Mouse (Mus musculus): ENCODE data around the gene Gch1. TPM values are rescaled to one million over a fixed set of nuclear protein-coding genes. Genes with fewer than 3 reads are reported as not detected.

Gch1 gene
- polyA plus RNA-seq, 1 experiment from 2014 or later = 4.5 TPM

DNA sequence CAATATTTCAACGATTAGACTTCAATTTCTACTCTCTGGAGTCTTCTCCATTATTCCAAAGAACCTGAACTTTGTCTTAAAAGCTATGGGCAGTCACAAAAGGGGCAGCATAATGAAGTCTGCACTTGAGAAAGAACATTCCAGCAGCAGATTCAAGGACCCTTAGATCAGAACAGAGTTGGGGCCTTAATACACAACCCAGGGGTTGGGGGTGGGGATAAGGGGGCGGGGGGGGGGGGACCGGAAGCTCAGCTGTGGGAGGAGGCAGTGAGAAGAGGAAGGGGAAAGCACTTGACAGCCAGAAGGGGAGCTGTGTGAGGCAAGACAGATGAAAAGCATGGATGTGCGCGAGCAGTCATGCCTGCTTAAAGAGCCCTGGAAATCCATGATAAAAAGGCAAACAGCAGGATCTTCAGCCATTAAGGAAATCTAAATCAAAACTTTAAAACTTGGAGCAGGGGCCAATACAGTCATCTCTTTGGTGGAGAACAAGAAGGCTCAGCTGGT is 27.2 kb downstream of the Gch1 start:
- Histone ChIP-seq H3K36me3 (replicated peaks) (no peaks in the 10 kb centered on the region), H3K4me3 (replicated peaks) (no peak overlapping the region), H3K4me2 (no peak overlapping the region), H3K9ac (no peak overlapping the region), H3K4me1 (replicated peaks) (no peaks in the 10 kb centered on the region), H3K9me3 (replicated peaks) (no peaks in the 10 kb centered on the region), H3K27me3 (no peaks in the 10 kb centered on the region), H3K27ac (replicated peaks) (no peak overlapping the region)
- ATAC-seq (ENCODE audit: insufficient read depth) = no peak
- WGBS (ENCODE audit: insufficient replicate concordance) = 53% methylated on average over 3 of the region's 5 CpGs

DNA sequence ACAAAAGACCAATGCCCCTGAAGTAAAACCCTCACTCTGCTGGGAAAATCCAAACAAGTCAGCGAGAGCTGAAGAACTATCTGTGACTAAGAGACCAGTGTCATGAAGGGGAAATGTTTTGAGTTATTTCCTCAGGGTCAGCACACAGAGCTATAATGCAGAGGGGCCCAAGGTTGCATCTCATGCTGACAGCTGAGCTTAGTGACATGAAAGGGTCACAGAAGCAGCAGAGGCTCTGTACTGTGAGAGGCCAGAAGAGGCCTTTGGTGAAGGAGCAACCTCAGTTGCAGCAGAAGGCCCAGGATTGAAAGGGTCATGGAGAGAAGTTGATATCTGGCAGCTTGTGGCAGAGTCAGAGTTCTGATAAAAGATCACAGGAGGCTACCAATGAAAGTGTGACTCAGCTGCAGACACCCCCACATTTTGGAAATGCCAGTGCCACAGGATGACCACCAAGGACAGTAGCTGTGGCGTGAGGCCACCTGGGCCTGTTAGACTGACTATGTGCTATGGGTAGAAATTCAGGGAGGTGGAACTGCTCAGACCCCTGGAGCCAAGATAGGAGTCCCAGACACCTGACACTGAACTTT is 29.1 kb downstream of the Gch1 start:
- Histone ChIP-seq H3K27me3 (no peaks in the 10 kb centered on the region), H3K9me3 (replicated peaks) (no peaks in the 10 kb centered on the region), H3K4me2 (no peak overlapping the region), H3K4me1 (replicated peaks) (no peaks in the 10 kb centered on the region), H3K27ac (replicated peaks) (no peak overlapping the region), H3K4me3 (replicated peaks) (no peak overlapping the region), H3K9ac (no peak overlapping the region), H3K36me3 (replicated peaks) (no peaks in the 10 kb centered on the region)
- ATAC-seq (ENCODE audit: insufficient read depth) = no peak
- WGBS (ENCODE audit: insufficient replicate concordance) = 47% methylated on average over 2 of the region's 2 CpGs

DNA sequence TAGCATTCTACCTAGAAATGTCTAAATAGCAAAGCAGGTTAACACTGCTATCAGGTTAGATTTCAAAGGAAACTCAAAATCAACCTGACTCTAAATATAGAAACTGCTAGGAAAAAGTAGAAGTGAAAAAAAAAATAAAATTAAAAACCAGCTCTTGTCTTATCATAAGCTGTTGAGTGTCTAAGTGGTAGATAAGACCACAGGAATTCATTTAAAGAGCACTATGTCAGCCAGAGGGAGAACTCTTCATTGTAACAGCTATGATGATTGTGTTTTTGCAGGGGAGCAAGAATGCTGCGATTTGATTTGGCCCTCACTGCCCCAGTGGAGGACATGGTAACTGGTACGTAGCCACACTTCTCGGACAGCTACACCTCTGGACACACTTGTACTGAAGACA is 34.9 kb downstream of the Gch1 start:
- 56% methylated on average over 3 of the region's 3 CpGs for WGBS (ENCODE audit: insufficient replicate concordance)
- H3K27ac ChIP-seq (replicated peaks) = no peak overlapping the region
- no peak overlapping the region for H3K9ac ChIP-seq
- no peaks in the 10 kb centered on the region for H3K36me3 ChIP-seq (replicated peaks)
- no peaks in the 10 kb centered on the region for H3K4me1 ChIP-seq (replicated peaks)
- H3K4me2 ChIP-seq = no peak overlapping the region
- no peak for ATAC-seq (ENCODE audit: insufficient read depth)
- no peak overlapping the region for H3K4me3 ChIP-seq (replicated peaks)
- H3K9me3 ChIP-seq (replicated peaks) = no peaks in the 10 kb centered on the region
- no peaks in the 10 kb centered on the region for H3K27me3 ChIP-seq

DNA sequence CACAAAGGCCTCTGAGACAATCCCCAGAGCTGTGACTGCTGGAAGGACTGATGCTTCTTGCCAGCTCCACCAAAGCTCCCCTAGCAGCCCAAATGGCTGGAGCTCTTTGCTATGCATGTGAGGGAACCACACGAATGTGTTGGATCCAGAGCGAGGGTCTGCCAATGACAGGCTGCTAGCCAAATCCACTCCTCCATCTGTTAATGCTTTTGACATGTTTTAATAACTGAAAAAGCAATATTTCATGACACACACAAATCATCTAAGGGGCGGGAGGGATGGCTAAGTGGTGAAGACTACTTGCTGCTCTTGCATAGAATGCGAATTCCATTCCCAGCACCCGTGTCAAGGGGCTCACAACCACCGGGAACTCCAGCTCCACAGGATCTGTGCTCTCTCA is 37.9 kb downstream of the Gch1 start:
- ATAC-seq (ENCODE audit: insufficient read depth) = no peak
- H3K4me2 ChIP-seq = no peak overlapping the region

DNA sequence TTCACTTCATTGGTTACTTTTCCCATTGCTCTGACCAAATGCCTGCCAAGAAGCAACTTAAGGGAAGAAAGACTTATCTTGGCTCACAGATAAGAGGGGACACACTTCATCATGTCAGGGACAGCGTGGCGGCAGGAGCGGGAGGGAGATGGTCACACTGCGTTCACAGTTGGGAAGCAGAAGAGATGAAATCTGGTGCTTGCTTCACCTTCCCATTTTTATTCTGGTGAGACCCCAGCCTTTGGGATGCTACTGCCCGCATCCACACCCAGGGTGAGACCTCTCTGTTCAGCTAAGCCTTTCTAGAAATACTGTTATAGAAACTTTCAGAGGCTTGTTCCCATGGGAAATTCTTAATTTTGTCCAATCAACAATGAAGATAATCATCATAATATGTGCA is 44.9 kb downstream of the Gch1 start:
- H3K9ac ChIP-seq = no peak overlapping the region
- no peaks in the 10 kb centered on the region for H3K27me3 ChIP-seq
- no peaks in the 10 kb centered on the region for H3K4me1 ChIP-seq (replicated peaks)
- no peak overlapping the region for H3K27ac ChIP-seq (replicated peaks)
- 81% methylated on average over 5 of the region's 5 CpGs for WGBS (ENCODE audit: insufficient replicate concordance)
- H3K36me3 ChIP-seq (replicated peaks) = no peaks in the 10 kb centered on the region
- no peak for ATAC-seq (ENCODE audit: insufficient read depth)
- H3K9me3 ChIP-seq (replicated peaks) = no peaks in the 10 kb centered on the region
- no peak overlapping the region for H3K4me2 ChIP-seq
- no peak overlapping the region for H3K4me3 ChIP-seq (replicated peaks)

More for the DNA sequence above, 37.9 kb downstream of the Gch1 start:
- Histone ChIP-seq H3K9me3 (replicated peaks) (no peaks in the 10 kb centered on the region), H3K4me1 (replicated peaks) (no peaks in the 10 kb centered on the region), H3K4me3 (replicated peaks) (no peak overlapping the region), H3K27ac (replicated peaks) (no peak overlapping the region), H3K27me3 (no peaks in the 10 kb centered on the region), H3K9ac (no peak overlapping the region), H3K36me3 (replicated peaks) (no peaks in the 10 kb centered on the region)
- 75% methylated on average over 6 of the region's 6 CpGs for WGBS (ENCODE audit: insufficient replicate concordance)

DNA sequence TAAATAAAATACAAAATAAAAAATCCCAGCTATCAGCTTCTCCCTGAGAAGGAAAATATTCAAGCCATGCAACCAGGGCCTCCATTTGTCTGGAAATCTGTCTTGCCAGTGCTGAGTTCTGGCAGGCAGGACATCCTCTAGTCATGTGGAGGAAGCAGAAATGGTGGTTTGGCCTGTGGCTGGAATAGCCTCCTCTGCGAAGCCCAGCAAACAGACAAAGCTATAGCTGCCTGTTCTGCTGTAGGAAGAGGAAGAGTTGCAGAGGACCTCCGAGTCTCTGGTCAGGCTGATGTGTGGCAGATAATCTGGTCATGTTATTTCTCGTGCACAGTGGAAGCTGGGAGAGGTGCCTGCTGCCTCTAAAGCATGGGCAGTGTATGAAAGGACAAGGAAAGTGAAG is 50.4 kb downstream of the Gch1 start:
- Histone ChIP-seq H3K27me3 (no peaks in the 10 kb centered on the region), H3K36me3 (replicated peaks) (no peaks in the 10 kb centered on the region), H3K4me1 (replicated peaks) (no peaks in the 10 kb centered on the region), H3K27ac (replicated peaks) (no peak overlapping the region), H3K9ac (no peak overlapping the region), H3K4me3 (replicated peaks) (no peak overlapping the region), H3K9me3 (replicated peaks) (no peaks in the 10 kb centered on the region), H3K4me2 (no peak overlapping the region)
- WGBS (ENCODE audit: insufficient replicate concordance) = 23% methylated on average over 3 of the region's 3 CpGs
- ATAC-seq (ENCODE audit: insufficient read depth) = no peak

DNA sequence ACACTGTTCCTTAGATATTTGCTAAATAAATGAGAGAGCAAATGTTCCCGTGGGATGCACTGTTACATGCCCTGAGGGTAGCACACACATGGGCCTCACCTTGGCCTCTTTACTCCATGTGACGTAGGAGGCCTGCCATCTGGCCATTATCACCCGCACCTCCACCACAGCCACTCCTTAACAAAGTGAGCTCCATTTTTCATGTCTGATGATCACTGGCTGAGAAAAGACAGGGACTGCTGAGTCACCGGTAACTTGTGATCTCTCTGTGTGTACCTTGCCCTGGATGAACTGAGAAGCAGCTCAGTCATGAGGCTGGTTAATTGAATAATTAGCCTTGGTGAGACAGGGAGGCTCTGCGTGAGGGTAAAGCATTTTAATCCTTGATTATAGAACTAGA is 52.6 kb downstream of the Gch1 start:
- Histone ChIP-seq H3K4me2 (no peak overlapping the region), H3K27ac (replicated peaks) (no peak overlapping the region), H3K4me1 (replicated peaks) (no peaks in the 10 kb centered on the region), H3K9me3 (replicated peaks) (no peaks in the 10 kb centered on the region), H3K4me3 (replicated peaks) (no peak overlapping the region), H3K9ac (no peak overlapping the region), H3K27me3 (no peaks in the 10 kb centered on the region), H3K36me3 (replicated peaks) (no peaks in the 10 kb centered on the region)
- 52% methylated on average over 5 of the region's 5 CpGs for whole genome bisulfite sequencing (ENCODE audit: insufficient replicate concordance)
- no peak for ATAC-seq (ENCODE audit: insufficient read depth)

DNA sequence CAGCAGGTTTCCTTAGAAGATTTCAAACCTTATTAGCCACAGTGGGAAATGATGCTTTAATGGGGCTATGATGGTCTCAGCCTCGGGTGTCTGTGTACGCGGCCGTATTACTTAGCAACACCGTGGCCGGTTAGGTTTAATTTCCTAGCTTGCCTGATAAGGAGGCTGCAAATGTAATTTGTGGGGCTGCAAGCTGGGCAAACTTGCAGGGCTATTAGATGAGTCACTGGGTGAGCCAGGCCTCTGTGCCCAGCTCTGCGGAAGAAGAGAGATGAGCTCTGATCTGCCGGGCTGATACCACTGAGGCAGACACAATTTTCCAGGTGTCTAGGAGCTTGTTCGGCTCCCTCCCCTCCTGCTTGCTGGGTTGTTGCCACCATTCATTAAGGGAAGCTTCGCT is 55.3 kb downstream of the Gch1 start:
- H3K9me3 ChIP-seq (replicated peaks) = no peaks in the 10 kb centered on the region
- 65% methylated on average over 10 of the region's 10 CpGs for WGBS (ENCODE audit: insufficient replicate concordance)
- no peak overlapping the region for H3K9ac ChIP-seq
- no peak overlapping the region for H3K27ac ChIP-seq (replicated peaks)
- no peak overlapping the region for H3K4me3 ChIP-seq (replicated peaks)
- no peaks in the 10 kb centered on the region for H3K27me3 ChIP-seq
- no peaks in the 10 kb centered on the region for H3K36me3 ChIP-seq (replicated peaks)
- no peak overlapping the region for H3K4me2 ChIP-seq
- ATAC-seq (ENCODE audit: insufficient read depth) = no peak
- H3K4me1 ChIP-seq (replicated peaks) = no peaks in the 10 kb centered on the region

DNA sequence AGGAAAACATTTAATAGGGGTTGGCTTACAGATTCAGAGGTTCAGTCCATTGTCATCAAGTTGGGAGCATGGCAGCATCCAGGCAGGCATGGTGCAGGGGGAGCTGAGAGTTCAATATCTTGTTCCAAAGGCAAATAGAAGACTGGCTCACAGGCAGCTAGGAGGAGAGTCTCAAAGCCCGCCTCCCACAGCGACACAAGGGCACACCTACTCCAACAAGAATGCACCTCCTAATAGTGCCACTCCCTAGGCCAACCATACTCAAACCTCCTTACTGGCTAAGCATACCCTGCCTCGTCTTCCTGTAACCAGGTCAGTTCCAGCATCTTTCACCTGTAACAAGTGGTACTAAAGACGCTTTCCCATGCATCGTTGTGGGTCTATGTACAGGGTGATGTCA is 61.2 kb downstream of the Gch1 start:
- no peak overlapping the region for H3K9ac ChIP-seq
- H3K4me1 ChIP-seq (replicated peaks) = no peaks in the 10 kb centered on the region
- H3K4me3 ChIP-seq (replicated peaks) = no peak overlapping the region
- H3K9me3 ChIP-seq (replicated peaks) = no peaks in the 10 kb centered on the region
- no peak for ATAC-seq (ENCODE audit: insufficient read depth)
- WGBS (ENCODE audit: insufficient replicate concordance) = 65% methylated on average over 5 of the region's 5 CpGs
- no peak overlapping the region for H3K27ac ChIP-seq (replicated peaks)
- no peak overlapping the region for H3K4me2 ChIP-seq
- H3K36me3 ChIP-seq (replicated peaks) = no peaks in the 10 kb centered on the region
- H3K27me3 ChIP-seq = no peaks in the 10 kb centered on the region

DNA sequence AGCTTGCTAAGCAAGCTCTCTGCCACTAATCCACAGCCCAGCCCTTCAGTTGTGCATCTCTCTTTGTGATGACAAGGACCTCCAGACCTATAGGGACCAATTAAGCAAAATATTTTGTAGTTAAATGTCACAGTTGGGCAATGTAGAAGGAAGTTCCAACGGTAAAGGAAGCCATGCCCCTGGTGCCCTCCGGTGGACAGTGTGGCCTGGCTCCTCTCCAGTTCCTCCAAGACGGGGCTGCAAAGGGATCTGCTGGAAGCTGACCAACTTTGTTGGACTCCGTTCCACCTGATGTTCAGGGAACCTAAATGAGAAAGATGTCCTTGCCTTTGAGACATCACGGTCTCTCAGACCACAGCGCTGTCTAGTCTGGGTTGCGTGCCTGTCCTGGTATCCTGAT is 71.7 kb downstream of the Gch1 start:
- Histone ChIP-seq H3K4me1 (replicated peaks) (peaks cover 8% of the 10 kb centered on the region), H3K9me3 (replicated peaks) (no peaks in the 10 kb centered on the region), H3K27ac (replicated peaks) (no peak overlapping the region), H3K36me3 (replicated peaks) (no peaks in the 10 kb centered on the region), H3K27me3 (no peaks in the 10 kb centered on the region; the same call in 1 of the 2 replicates), H3K4me3 (replicated peaks) (no peak overlapping the region), H3K4me2 (no peak overlapping the region), H3K9ac (no peak overlapping the region)
- ATAC-seq (ENCODE audit: insufficient read depth) = no peak
- WGBS (ENCODE audit: insufficient replicate concordance) = 52% methylated on average over 7 of the region's 7 CpGs

DNA sequence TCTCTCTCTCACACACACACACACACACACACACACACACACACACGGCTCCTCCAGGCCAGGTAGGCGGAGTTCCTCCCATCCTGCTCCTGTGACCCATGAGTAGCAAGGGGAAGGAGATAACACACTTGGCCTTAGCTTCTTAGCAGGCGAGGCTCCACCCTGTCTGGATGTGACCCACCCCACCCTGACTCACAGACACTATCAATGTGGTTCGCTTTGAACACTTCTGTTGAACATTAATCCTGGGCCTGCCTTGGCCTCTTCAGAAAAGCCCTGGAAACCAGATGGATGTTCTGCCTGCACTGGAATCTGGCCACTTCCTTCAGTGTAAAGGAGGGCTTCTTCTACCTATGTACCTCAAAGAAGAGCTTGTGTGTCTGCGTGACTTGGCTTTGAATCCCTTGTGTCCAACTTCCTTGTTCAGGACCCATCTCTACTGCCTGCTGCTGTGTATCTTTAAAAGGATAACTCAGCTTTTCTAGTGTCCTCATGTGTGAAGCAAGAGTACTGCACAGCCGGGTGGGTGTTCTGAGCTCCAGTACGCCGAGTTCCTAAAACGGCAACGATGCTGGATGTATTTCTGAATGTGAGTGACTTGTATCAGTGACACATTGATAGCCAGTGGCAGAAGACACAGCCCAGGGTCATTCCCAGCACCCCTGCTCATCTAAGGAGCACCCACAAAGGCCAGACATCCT is 73.0 kb downstream of the Gch1 start:
- H3K36me3 ChIP-seq (replicated peaks) = no peaks in the 10 kb centered on the region
- H3K9ac ChIP-seq = no peak overlapping the region
- WGBS (ENCODE audit: insufficient replicate concordance) = 51% methylated on average over 10 of the region's 10 CpGs
- no peaks in the 10 kb centered on the region; the same call in 1 of the 2 replicates for H3K27me3 ChIP-seq
- H3K4me3 ChIP-seq (replicated peaks) = no peak overlapping the region
- ATAC-seq (ENCODE audit: insufficient read depth) = no peak
- H3K4me2 ChIP-seq = no peak overlapping the region
- H3K27ac ChIP-seq (replicated peaks) = no peak overlapping the region
- no peaks in the 10 kb centered on the region for H3K9me3 ChIP-seq (replicated peaks)
- H3K4me1 ChIP-seq (replicated peaks) = peaks cover 8% of the 10 kb centered on the region

DNA sequence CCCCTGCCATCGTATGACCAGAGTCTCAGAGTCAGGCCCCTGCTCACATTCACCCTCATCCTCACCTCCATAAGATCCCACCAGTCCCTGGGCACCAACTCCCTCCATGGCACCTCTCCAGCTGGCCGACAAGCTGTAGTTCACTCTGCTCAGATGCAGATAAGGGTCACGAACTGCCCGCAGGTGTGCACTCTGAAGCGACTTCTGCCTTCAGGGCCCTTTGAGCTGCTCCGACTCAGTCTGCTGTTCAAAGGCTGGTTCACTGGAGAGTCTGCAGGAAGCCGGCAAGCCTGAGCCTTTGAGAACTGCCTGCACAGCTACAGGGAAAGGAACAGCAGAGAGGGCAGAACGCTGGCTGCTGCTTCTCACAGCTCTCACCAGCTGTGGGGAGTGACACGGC is 74.1 kb downstream of the Gch1 start:
- Histone ChIP-seq H3K9ac (no peak overlapping the region), H3K27ac (replicated peaks) (no peak overlapping the region), H3K4me1 (replicated peaks) (peaks cover 8% of the 10 kb centered on the region), H3K4me2 (no peak overlapping the region), H3K27me3 (no peaks in the 10 kb centered on the region; the same call in 1 of the 2 replicates), H3K9me3 (replicated peaks) (no peaks in the 10 kb centered on the region), H3K4me3 (replicated peaks) (no peak overlapping the region), H3K36me3 (replicated peaks) (no peaks in the 10 kb centered on the region)
- ATAC-seq (ENCODE audit: insufficient read depth) = no peak
- 59% methylated on average over 9 of the region's 9 CpGs for WGBS (ENCODE audit: insufficient replicate concordance)

Data from liver, embryonic 15.5 days (tissue).